Mouse (Mus musculus): ENCODE results near the gene Ift74.

Gene Ift74

DNA sequence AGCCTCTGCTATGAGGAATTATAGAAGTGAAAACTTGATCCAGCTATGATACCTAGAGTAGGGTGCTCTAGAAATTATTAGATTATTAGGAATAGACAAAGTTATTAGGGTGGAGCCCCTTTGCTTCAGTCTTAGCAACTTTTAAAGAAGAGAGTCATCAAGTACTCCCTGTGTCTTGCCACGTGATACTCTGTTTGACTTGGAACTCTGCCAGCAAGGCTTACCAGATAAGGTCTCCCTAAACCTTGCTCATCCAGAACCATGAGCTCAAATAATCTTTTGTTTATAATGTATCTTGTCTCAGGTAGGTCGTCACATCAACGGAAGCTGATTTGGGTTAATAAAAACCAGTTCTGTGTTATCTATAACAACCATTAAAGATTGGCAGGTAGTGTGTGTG is 82.1 kb downstream of the Ift74 start:
- no peak for DNase-seq

DNA sequence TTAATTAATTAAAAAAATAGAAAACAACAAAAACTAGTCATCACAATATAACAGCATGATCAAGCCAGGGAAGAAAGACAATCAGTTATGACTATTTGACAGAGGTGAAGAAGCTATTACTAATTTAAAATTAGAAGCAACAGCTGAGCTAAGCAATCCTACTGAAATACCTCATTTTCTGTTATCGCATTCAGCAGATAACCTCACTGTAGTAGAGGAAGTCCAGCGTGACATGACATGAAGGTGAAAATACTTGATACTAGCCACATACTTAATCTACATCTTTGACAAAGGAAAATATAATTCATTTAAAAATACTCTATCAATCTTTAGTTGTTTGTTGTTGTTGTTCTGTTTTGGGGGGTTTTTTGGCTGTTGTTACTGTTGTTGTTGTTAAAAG is 96.7 kb downstream of the Ift74 start:
- no peak for DNase-seq

DNA sequence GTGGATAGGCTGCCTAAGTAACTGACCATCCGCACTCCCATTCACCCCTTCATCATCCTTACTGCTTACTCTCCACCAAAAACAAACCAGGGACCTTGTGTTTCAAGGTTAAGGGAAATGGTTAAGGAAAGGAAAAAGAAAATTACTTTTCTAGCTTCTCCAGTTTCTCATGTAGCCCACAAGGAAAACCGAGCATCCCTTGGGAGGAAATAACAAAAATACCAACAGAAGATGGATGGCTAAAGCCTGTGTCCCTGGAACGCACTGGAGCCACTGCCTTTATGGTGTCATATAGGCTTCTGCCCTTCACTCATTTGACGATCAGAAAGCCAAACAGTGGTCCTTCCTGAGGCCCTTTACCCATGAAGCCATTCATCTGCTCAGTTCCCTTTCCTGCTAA is 97.1 kb downstream of the Ift74 start:
- no peak for DNase-seq

DNA sequence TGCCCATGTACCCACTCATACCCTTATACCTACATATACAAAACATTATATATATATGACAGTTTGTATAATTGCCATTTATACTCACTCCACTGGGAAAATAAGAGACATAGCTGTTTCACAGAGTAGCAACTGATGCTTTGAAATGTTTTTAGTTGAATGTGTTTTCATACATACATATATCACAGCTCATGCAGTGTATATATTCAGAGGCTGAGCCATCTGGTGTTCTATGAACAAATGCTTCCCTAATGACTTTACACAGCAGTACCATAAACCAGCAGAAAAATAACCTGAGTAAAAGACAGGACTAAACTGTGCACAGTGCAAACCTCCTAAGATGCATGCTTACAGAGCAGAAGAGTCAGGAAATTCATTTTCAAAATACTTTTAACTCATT is 99.5 kb downstream of the Ift74 start:
- DNase-seq, result no peak

DNA sequence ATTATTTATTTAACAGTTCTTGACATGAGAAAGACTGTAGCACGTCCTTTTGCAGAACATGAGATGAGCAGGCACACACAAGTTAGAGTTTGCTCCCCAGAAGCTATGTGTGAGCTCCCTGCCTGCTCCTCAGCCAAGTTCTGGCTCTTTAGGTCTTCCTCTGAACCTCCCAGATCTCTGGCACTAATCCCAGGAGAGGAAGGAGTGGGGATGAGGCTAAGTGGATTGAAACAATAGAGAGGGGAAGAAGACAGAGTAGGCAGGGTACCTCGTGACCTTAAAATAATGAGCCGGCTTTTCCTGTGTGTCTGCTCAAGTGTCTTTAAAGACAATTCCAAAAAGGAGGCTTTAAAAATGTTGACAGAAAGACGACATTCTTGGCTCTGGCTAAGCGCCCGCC is 100.9 kb downstream of the Ift74 start:
- no peak for DNase-seq

DNA sequence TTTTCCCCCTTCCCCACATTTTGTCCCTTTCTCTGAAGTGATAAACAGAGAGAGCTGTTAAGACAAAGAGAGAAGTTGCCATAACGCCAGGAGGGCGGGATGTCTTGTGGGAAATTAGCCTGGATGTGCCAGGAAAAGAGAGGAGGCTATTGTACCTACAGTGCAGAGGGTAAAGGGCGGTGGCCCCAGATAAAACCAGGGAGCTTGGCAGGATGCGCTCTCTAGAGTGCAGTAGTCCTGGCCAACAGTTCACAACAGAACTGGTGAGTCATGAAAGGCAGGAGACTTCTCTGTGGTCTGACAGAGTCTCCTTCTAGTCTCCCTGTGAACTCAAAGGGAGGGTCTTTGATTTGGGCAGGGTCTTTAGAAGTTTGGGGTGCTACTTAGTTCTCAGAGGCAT is 111.5 kb downstream of the Ift74 start:
- DNase-seq, result no peak

DNA sequence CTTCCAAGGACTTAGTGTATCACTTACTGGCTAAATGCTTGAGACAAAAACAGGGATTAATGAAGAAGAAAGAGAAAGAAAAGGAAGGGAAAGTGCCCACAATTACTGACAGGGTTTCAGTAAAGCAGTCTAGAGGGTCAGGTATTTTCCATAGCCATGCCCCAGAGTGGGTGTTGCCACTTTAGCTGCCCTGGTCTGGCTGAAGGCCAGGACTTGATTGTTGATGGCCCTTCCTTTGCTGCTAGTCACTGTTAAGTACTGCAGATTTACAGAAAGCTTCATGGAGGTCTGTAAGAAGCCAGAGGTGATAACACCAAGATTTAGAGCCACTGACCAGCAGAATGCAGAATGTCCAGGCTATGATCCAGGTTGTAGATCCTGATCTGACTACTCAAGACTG is 118.4 kb downstream of the Ift74 start:
- no peak for DNase-seq

DNA sequence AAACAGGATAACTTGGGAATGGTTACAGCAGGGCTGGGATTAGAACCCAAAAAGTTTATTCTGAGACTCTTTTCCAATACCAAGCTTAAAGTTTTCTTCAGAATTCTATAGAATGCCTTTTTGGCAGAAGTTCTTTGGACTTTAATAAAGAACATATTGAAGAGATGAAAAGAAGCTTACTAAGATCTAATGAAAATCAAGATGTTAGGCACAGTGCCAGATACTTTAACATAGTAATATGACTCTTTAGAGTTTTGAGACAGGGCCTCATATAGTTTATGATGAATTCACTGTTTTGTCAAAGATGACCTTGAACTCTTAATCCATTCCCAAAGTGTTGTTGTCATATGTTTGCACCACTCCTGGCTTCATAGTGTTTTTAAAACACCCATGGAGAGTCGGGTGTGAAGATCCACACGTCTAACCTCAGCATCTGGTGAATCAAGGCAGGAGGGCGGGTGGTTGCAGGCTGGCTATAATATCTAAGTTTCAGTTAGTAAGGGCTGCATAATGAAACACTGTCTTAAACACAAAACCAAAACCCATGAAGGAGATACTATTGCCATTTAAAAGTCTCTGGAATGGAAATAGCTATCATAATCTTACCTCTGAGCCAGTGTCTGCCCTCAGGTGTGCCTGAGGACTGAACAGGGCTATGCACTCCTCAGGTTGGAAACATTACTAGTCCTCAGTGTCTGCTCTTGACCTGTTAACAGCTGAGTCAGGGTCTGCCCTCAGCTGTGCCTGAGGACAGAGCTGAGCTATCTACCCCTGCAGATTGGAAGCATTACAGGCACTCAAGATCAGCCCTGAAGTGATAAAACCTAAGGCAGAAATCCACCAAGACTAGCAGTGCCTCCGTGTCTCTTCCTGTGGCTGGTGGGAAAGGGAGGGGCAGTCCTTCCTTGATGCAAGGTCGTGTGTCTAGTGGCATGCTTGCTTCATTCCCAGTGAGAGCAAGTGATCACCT is 123.3 kb downstream of the Ift74 start:
- no peak for DNase-seq

DNA sequence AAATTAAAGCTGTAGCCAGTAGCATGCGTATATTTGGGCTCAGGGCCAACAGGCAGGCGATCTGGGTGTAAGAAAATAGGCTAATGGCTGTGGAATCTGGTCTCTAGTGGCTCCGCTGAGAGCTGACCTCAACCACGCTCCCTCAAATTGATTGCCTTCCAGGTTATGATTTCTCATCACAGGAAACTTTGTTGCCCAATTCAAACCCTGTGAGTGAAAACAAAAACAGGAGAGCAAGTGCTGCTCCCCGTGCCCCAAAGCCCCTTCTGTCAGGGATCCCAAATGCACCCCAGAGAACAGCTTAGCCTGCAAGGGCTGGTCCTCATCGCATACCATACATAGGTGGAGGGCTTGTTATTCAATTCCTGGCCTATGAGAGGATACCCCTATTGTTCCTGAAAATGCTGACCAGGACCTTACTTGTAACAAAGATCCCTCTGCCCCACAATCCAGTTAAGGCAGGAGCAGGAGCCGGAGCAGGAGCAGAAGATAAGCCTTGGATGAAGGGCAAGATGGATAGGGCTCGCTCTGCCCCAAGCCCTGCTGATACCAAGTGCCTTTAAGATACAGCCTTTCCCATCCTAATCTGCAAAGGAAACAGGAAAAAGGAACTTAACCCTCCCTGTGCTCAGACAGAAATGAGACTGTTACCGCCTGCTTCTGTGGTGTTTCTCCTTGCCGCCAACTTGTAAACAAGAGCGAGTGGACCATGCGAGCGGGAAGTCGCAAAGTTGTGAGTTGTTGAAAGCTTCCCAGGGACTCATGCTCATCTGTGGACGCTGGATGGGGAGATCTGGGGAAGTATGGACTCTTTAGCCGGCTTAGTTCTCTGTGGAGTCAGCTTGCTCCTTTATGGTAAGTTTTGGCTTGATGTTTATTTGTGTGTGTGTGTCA is 124.8 kb downstream of the Ift74 start, which contains the start of gene Tek:
Gene Tek (plus strand): TSS at position 452 of the 894 bp plus-strand sequence.
- DNase-seq, result no peak

DNA sequence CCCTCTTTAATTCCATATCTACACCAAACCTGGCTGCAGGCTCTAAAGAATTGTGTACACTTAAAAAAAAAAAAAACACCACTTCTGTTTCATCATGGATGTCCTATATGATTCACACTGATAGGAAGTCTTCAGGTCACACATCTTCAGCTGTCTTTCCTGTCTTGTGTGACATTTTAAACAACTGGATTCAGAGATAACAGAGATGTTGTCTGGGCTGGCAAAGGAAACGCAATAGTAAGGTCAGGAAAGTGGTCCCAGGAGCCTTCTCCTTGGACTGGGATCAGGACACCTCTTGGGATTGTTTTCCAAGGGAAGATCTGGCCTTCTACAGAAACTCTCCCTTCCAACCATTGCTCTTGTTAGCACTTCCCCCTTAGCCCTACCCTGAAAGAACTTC is 127.5 kb downstream of the Ift74 start:
- no peak for DNase-seq
